Mouse (Mus musculus) adrenal gland, postnatal 10 days (tissue): ENCODE data around the gene Pigw. TPM values are rescaled to one million over a fixed set of nuclear protein-coding genes. Genes with fewer than 3 reads are reported as not detected.
A peak's percentile ranks its signal among the peaks of the same experiment; 100 is the strongest.
"Not testable (repeated sequence)": the region's sequence is repeated elsewhere in the genome, so short reads cannot be mapped to it uniquely, and the experiment has no call there.

Experiments used
- DNase-seq: peaks from one replicate; pipeline ENCODE4 v3.0.0; 2021; ENCODE audit warnings: mixed read lengths
- total RNA-seq, 2 experiments: library from RNA; stranded (reverse); gene quantifications; 2 replicates each; pipeline ENCODE4 v1.2.3; 2021

The Pigw gene
- total RNA-seq, 2 experiments from 2014 or later, result 7.1 to 8.3 TPM

DNA sequence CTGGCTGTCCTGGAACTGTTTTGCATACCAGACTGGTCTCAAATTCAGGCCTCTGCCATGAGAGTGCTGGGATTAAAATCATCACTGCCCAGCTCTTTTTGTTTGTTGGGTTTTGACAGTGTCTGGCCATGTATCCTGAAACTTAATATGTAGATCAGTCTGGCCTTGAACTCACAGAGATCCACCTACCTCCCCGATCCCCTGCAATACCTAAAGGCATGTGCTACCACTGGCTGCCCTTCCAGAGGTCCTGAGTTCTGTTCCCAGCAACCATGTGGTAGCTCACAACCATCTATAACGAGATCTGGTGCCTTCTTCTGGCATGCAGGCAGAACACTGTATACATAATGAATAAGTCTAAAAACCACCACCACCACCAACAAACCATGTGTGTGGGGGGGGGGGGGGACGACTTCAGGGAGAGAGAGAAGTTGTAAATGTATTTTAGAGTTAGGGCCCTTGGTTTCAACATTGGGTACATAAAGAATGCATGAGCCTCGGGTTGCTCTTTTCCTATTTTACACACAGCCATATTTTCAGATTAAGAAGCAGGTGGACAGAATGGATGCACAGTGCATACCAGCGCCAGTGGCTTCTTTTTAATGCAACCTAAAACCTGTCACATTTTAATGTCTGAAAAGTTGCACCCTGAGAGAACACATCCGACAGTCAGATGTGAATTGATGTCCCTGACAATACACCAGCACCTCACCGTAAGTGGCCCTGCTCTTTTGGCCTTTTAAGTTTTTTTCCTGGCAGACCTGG lies 896 bp downstream of the Pigw start:
- DNase-seq, result no peak

DNA sequence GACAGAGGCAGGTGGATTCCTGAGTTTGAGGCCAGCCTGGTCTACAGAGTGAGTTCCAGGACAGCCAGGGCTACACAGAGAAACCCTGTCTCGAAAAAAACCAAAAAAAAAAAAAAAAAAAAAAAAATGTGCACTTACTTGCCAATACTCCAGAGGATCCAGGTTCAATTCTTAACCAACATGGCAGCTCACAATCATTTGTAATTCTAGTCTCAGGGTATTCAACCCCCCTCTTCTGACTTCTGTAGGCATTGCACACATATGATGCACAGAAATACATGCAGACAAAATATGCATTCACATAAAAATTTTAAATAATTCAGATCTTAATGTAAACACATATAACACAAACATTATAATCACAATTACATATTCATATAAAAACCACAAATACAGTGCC lies 4.1 kb downstream of the Pigw start:
- not testable (repeated sequence) for DNase-seq

DNA sequence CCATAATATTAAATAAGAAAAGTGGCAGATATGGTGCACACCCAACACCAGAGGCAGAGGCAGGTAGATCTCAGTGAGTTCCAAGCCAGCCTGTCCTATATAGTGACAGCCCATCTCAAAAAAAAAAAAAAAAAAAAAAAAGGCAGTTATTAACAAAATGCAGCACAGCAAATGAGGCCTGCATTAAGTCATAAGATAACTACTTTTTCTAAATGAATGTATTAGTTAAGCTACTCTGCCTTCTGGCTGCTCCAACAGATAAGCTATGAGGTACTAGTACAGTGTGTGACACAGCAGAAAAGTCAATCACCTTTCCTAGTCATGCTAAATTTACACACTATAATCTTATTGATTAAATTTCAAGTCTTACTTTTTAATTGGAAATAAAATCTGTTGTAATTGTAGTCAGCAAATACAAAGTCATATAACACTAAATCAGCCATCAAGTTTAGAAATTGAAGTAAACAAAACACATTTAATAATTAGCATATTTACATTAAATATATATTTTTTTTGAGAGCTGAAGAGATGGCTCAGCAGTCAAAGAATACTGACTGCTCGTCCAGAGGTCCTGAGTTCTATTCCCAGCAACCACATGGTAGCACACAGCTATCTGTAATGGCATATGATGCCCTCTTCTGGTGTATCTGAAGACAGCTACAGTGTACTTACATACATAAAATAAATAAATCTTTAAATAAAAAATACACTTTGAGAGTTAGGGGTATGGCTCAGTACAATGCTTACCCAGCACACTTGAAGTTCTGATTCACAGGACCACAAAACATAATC lies 6.8 kb downstream of the Pigw start:
- no peak for DNase-seq

- DNase-seq, result no peak
Measured at GRCm38 (mm10) chr11:84871548-84872069, 8.5 kb downstream of the Pigw start.

- DNase-seq, result no peak
Measured at GRCm38 (mm10) chr11:84871046-84871445, 9.0 kb downstream of the Pigw start.

DNA sequence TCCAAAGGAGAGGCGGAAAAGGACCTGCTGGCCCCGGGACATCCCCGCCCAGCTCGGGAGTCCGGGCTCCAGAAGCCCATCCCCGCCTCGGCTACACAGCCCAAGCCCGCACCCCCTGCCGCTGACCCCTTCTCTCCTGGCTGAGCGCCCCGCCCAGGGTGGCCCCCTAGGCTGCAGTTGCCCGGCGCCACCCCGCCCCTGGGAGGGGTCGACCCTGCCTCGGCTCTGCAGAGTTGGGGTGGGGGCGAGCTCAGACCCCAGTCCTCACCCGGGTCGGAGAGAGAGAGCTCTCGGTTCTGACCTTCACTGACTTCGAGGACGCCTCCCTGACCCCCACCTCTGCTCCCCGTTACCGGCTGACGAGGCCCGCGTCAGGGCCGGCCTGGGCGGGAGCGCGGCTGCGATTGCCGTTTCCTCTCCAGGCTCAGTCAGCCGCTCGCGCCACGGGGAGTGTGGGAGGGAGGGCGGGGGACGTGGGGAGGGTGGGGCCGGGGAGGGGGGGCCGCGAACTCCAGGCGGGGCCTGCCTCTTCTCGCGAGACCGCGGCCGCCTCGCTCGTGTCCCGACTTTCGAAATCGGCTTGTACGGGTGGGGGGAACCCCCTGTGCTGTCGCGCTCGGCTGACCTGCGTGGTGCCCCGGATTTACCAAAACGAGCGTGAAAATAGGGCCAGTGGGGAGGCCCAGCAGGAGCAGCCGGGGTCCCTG lies 9.6 kb downstream of the Pigw start, which contains the start of gene Ggnbp2:
Gene Ggnbp2, minus strand, starts transcription at position 481 of the 707 bp plus-strand sequence.
- peak; percentile 96 for DNase-seq

- peak; percentile 97 for DNase-seq
Measured at GRCm38 (mm10) chr11:84869537-84870232, 10.4 kb downstream of the Pigw start.

DNA sequence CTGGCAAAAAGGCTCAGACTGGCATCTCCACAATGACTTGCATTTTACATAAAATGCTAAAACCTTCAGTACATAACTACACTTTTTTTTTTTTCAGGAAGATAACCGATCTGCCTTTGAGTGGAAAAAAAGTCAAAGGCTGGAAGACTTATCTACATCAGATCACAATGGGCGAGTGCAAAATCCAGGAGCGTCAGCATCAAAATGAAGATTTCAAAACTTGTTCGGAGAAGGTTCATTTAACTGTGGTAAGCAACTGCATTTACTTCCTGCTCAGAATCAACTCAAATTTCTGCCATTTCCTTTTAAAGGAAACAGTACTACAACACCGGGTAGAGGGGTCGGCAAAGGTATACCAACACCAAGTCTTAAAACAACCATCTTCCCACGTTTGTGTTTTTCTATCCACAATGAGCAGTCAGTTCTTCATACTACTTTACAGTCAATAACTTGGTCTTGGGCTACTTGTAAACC lies 11.3 kb downstream of the Pigw start:
- DNase-seq, result no peak

- no peak for DNase-seq
Measured at GRCm38 (mm10) chr11:84867586-84867985, 12.5 kb downstream of the Pigw start.

DNA sequence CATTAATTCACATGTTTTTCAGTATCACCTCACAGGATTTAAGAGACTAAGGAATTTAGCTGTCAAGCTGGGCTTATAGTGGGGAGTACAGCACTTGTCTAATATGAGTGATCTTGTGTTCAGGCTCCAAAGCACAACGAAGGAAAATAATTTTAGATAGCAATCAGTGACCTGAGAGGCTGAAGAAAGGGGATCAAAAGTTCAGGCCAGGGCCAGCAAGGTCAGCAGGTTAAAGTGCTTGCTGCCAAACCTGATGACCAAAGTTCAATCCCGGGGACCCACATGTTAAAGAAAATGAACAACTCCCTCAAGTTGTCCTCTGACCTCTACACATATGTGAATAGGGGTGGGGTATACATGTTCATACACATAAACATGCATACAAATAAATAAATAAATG lies 14.8 kb downstream of the Pigw start:
- DNase-seq, result no peak

GRCm38 (mm10) chr11:84855285-84855684 lies 24.8 kb downstream of the Pigw start:
- DNase-seq, result no peak

DNA sequence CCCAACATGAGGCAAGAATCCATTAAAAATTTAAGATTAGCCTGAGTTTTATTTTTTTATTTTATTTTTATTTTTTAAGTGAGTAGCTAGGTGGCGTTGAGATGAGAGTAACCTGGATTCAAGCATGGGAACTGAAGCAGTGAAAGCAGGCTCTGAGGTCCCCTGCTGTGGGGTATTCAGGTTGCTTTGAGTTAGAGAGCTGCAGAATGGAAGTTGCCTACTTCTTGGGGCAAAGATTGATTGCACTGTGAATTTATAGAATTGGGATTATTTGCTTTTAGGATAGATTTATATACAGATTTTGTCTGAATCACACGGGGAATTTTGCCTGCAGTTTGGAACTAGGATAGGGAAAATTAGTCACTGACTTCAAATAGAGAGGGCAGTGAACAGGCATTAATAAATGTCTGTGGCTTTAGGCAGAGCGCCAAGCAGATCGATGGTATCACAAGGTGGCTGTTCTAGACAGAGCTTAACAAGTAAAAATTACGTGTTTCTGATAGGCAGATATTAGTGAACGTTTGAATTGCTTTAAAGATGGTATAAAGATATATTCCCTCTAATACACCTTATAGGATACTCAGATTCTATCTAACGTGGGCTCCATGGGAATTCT lies 32.5 kb downstream of the Pigw start:
- peak; percentile 40 for DNase-seq

DNA sequence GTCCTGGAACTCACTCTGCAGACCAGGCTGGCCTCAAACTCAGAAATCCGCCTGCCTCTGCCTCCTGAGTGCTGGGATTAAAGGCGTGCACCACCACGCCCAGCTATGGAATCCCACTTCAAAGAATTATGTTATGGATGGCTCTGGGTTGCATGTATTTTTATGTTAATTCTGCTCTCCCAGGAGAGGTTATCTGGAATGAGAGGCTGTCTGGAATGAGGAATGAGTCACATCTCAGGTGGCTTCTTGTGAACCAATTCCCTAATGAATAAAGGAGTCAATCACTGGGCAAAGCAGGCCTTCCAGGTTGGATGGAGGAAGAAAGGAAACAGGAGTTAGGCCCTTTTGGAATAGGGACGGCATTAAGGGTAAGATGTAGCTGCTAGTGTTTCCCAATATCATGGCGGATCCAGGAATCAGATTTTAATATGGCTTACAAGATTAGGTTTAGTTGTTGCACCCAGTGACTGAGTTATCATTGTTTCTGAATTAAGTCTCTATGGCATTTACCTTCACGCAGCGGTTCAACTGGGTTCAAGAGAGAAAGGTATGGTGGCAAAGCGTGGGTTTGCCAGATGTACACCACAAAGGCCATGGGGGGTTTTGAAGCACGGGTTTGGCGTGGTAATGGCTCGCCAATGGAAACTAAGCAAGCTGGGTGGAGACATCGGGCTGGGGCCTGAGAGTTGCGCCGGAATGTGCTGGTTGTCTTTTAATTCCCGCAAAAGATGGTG lies 33.2 kb downstream of the Pigw start:
- DNase-seq, result no peak

DNA sequence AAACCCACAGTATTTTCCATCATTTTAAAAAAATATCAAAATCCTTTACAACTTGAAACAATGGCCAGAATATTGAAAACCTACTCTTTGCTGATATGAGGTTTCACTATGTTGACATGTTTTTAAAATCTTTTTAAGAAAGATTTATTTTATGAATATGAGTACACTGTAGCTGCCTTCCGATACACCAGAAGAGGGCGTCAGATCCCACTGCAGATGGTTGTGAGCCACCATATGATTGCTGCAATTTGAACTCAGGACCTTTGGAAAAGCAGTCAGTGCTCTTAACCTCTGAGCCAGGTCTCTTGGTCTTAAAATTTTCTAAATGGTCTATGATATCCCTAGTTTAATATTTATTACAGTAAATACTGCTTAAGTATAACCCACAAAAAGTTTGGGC lies 40.8 kb downstream of the Pigw start:
- DNase-seq, result no peak

DNA sequence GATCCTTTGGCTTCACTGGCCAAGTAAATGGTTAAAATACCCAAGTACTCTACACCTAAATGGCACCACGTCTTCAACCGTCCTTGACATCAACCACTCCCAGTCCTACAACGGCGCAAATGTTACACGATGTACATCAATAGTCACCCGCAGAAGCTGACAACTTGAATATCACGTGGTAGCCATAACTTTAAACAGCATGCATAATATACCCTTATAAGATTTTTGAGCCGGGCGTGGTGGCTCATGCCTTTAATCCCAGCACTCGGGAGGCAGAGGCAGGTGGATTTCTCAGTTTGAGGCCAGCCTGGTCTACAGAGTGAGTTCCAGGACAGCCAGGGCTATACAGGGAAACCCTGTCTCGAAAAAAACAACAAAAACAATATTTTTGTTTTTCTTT lies 50.6 kb downstream of the Pigw start:
- not testable (repeated sequence) for DNase-seq

DNA sequence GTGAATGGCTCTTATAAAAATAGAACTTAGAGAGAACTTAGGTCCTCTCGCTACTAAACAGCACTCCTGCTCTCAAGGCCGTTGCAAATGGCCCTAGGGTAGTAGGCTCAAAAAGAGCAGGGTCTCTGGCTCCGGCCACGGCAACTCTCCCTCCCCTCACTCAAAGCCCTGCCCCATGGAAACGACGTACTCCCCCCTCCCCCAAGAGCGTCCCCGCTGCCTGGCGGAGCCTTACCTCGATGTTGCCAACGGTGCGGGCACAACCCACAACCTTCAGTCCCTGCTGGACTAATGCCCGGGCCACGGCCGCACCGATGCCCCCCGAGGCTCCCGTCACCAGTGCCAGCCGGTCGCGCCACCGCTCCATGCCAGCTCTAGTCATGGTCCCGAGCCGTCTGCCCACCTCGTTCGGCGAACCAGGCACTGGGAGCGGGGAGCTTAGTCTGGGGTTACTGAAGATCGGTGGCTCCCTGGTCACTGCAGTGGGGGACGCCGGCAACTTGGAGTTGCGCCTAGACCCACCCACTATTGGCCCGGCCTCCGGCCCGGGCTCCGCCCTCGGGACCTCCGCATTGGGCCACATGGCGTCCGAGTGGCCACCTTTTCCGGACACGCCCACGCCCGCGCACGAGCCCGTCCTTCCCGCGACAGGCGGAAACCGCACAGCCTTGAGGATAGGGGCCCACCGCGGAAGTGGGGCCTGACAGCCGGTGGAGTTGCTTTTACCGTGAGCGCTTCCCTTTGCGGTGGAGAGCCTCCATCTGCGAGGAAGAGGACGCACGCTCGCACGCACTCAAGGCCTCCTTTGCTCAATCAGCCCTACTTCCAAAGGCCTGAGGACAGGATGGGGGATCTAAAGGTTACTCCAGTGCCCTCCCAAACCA lies 51.3 kb downstream of the Pigw start, which contains the start of gene Dhrs11:
Gene Dhrs11, minus strand, starts transcription at position 479 of the 884 bp plus-strand sequence.
- DNase-seq, result peak; percentile 98

DNA sequence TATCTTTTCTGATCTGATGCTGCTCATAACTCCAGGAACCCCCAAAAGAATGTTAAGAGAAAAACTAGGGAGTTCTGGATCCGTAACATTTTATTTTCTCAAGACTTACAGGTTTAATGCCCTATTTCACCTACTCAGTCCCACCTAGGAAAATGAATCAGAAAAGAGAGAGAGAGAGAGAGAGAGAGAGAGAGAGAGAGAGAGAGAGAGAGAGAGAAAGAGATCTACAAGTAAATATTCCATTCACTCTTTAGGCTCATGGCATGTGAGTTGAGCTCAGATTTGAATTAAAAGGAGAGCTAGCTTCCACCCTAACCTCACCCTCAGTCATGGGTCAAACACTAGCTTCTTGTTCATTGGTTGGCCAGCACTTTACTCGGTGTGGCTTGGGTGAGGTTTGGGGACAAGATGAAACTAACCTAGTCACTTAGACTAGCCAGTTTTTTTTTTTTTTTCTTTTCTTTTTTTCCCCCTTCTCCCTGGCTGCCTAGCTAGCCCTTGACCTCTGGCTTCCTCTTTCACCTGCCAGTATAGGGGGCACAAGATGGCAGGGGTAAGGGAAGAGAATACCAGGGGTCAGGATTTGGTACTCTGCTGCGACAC lies 52.1 kb downstream of the Pigw start:
- peak; percentile 33 for DNase-seq

DNA sequence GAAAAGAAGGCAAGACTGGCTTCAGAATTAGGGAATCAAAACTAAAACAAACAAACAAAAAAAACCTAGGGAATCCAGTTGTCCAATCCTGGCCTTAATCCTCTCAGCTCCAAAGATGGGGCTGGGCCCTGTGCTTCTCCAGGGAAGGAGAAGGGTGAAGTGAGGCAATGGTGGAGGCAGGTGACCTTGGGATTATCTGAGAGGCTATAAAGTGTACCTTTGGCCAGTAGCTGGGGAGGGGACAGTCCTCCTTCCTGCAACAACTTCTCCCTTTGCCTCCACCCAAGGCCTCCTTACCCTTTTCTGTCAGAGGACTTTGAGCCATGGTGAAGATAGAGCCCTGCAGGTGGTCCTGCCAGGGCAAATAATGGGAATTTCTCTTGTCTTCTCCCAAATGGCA lies 52.6 kb downstream of the Pigw start:
- DNase-seq, result no peak
